Comparison of ENCODE assay signal across 15 mouse cellular contexts in the genomic region with DNA sequence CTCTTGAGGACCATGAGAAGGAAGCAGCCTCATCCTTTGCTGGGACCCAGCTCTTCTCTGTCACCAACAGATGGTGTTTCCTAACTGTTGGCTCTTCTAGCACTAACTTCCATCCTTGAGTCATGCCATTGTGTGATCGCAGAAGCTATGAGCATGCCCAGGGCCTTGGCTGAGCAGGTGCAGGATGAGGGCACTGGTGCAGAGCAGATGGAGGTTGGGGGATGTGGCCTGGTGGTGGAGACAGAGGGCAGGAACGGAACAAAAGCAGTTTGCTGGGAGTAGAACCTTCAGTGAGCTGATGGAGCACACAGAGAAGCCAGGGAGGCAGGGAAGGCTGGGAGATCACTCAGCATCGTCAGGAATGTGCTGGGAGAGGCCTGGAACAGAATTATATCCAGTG. TPM values are rescaled to one million over a fixed set of nuclear protein-coding genes. Genes with fewer than 3 reads are reported as not detected.
A peak's percentile ranks its signal among the peaks of the same experiment; 100 is the strongest.
DNase-seq lines count a peak whose midpoint lies in the region; ATAC-seq and TF ChIP-seq lines count a peak whose summit lies in the region.
"Had no signal": no experiment of that assay in that cellular context is flagged by ENCODE, and none has a peak within 500 bp of the region (broad histone marks: within the 10 kb centered on the region; RNA-seq: fewer than 3 reads in every experiment).

No protein-coding gene starts in this region.

- no peaks in the 10 kb centered on the region for H3K9me3 ChIP-seq in CH12.LX (replicated peaks; ENCODE audit: low read length)
- no peaks in the 10 kb centered on the region for H3K9me3 ChIP-seq in stomach, embryonic 16.5 days (replicated peaks; ENCODE audit: control insufficient read depth, low read length)
- H3K9me3 ChIP-seq: embryonic facial prominence, embryonic 15.5 days; hindbrain, embryonic 13.5 days; limb, embryonic 13.5 days; lung, embryonic 15.5 days; neural tube, embryonic 12.5 days had no signal

- peak; percentile 11 for TF ChIP-seq RAD21 in CH12.LX (IDR thresholded peaks at IDR 0.05; ENCODE audit: low read depth, low read length)

- peaks cover 4 to 11% of the 10 kb centered on the region in 2 experiments for H3K4me1 ChIP-seq in CH12.LX (ENCODE audit: control insufficient read depth in 1 of 2, insufficient read depth in 2 of 2)
- H3K4me1 ChIP-seq in stomach, embryonic 16.5 days (ENCODE audit: control insufficient read depth, insufficient read depth, low read length): peaks cover 11% of the 10 kb centered on the region
- H3K4me1 ChIP-seq: hindbrain, embryonic 13.5 days; neural tube, embryonic 12.5 days had no signal

- in situ Hi-C loops in CH12.LX (cut with MboI; ENCODE audit: low pct_ligation_motif_present, low pct_unique_long_range_greater_than_20kb, low sequenced_read_pairs): no loop called here

- no peak overlapping the region for H3K27ac ChIP-seq in CH12.LX (ENCODE audit: insufficient read depth, low read depth)
- H3K27ac ChIP-seq in stomach, embryonic 16.5 days (ENCODE audit: low read length): peak overlapping the region; percentile 19; the same call in 1 of the 2 replicates
- H3K27ac ChIP-seq: hindbrain, embryonic 13.5 days; limb, embryonic 13.5 days; lung, embryonic 15.5 days; neural tube, embryonic 12.5 days had no signal

- TF ChIP-seq EP300 in CH12.LX (IDR thresholded peaks at IDR 0.05; ENCODE audit: low read length): no peak

- no peak overlapping the region for H3K4me2 ChIP-seq in CH12.LX (ENCODE audit: insufficient read depth, low read depth, poor library complexity, severe bottlenecking)
- no peak overlapping the region for H3K4me2 ChIP-seq in stomach, embryonic 16.5 days (ENCODE audit: low read depth, low read length)
- H3K4me2 ChIP-seq: embryonic facial prominence, embryonic 15.5 days; hindbrain, embryonic 13.5 days; limb, embryonic 13.5 days; lung, embryonic 15.5 days; midbrain, embryonic 11.5 days; neural tube, embryonic 12.5 days had no signal

- no peaks in the 10 kb centered on the region for H3K79me2 ChIP-seq in CH12.LX (replicated peaks; ENCODE audit: control insufficient read depth, extremely low read depth, insufficient read depth, poor library complexity, severe bottlenecking)

- no peaks in the 10 kb centered on the region for H3K36me3 ChIP-seq in CH12.LX (replicated peaks in 1 of 2; ENCODE audit: control insufficient read depth in 1 of 2, insufficient read depth in 1 of 2, low read length in 1 of 2)
- no peaks in the 10 kb centered on the region for H3K36me3 ChIP-seq in stomach, embryonic 16.5 days (ENCODE audit: control insufficient read depth, insufficient read depth, low read length)
- H3K36me3 ChIP-seq: embryonic facial prominence, embryonic 15.5 days; hindbrain, embryonic 13.5 days; limb, embryonic 13.5 days; lung, embryonic 15.5 days; neural tube, embryonic 12.5 days had no signal

- H3K4me3 ChIP-seq in CH12.LX (replicated peaks in 1 of 3; ENCODE audit: low read depth in 2 of 3, low read length in 2 of 3, poor library complexity in 1 of 3): no peak overlapping the region
- H3K4me3 ChIP-seq in stomach, embryonic 16.5 days (replicated peaks; ENCODE audit: low read length): no peak overlapping the region
- H3K4me3 ChIP-seq: embryonic facial prominence, embryonic 15.5 days; hindbrain, embryonic 13.5 days; limb, embryonic 13.5 days; lung, embryonic 15.5 days; neural tube, embryonic 12.5 days had no signal

- peak; percentile 6 for DNase-seq in cerebellum, adult 9-11 months
- no peak for DNase-seq in cerebellum, adult 8-10 months
- peak; percentile 44 for DNase-seq in layer of hippocampus, adult 11-12 months (ENCODE audit: low spot score)
- no peak for DNase-seq in layer of hippocampus, postnatal 25 days (ENCODE audit: extremely low spot score in 1 of 2, low spot score in 1 of 2)
- DNase-seq in CH12.LX (ENCODE audit: extremely low read depth): peak; percentile 32
- no peak for DNase-seq in gastrocnemius, postnatal 10 days
- DNase-seq: kidney, postnatal 4 days had no signal

- 57% methylated on average over 3 of the region's 3 CpGs for WGBS in stomach, embryonic 16.5 days

- peak in 1 of 2 experiments; percentile 22; a peak in 1 of 4 replicates for TF ChIP-seq CTCF in CH12.LX (conservative IDR thresholded peaks at IDR 0.05 in 1 of 2, IDR thresholded peaks at IDR 0.05 in 1 of 2; ENCODE audit: low read depth in 2 of 2, low read length in 2 of 2)

- dilution Hi-C loops in CH12.LX (cut with MboI; ENCODE audit: extremely low pct_ligation_motif_present, extremely low pct_unique_long_range_greater_than_20kb, low sequenced_read_pairs): no loop called here

- no peak for ATAC-seq in stomach, embryonic 16.5 days (ENCODE audit: insufficient read depth, low FRiP score)
- no peak for ATAC-seq in erythroblast, adult 5-6 weeks (replicated peaks; ENCODE audit: low FRiP score, poor library complexity, severe bottlenecking)

- H3K27me3 ChIP-seq in CH12.LX (replicated peaks): no peaks in the 10 kb centered on the region
- H3K27me3 ChIP-seq in stomach, embryonic 16.5 days (ENCODE audit: control insufficient read depth, insufficient read depth, low read length): no peaks in the 10 kb centered on the region
- H3K27me3 ChIP-seq: embryonic facial prominence, embryonic 15.5 days; hindbrain, embryonic 13.5 days; limb, embryonic 13.5 days; lung, embryonic 15.5 days; neural tube, embryonic 12.5 days had no signal

- H3K9ac ChIP-seq in CH12.LX (ENCODE audit: insufficient read depth, low read depth): no peak overlapping the region
- H3K9ac ChIP-seq in stomach, embryonic 16.5 days (ENCODE audit: low read length): no peak overlapping the region
- H3K9ac ChIP-seq: embryonic facial prominence, embryonic 15.5 days; hindbrain, embryonic 13.5 days; limb, embryonic 13.5 days; lung, embryonic 15.5 days; neural tube, embryonic 12.5 days had no signal

- TF ChIP-seq POLR2A in CH12.LX (IDR thresholded peaks at IDR 0.05; ENCODE audit: low read depth, low read length): no peak

TF ChIP-seq in CH12.LX, 34 proteins besides CTCF, POLR2A, EP300 and RAD21:
- no peak for TF ChIP-seq SMC3 (IDR thresholded peaks at IDR 0.05; ENCODE audit: low read depth, low read length)
- TF ChIP-seq ETS1 (conservative IDR thresholded peaks at IDR 0.05; ENCODE audit: low read depth, low read length): no peak
- no peak for TF ChIP-seq ZC3H11A (IDR thresholded peaks at IDR 0.05; ENCODE audit: low read depth, low read length)
- TF ChIP-seq IRF4 (IDR thresholded peaks at IDR 0.05; ENCODE audit: low read depth, low read length): no peak
- TF ChIP-seq NRF1 (IDR thresholded peaks at IDR 0.05; ENCODE audit: low read depth, low read length): peak; percentile 51; the same call in 1 of the 2 replicates

RNA-seq across cellular contexts. Expression of a gene that starts 8.7 kb away (rescaled TPM):
- total RNA-seq in layer of hippocampus, postnatal 25 days (2021): 1 to 10 TPM; 3.2 to 3.5 TPM
- total RNA-seq in CH12.LX (2012; rRNA removed) (not detected in 2 replicates), CH12.LX (2014; rRNA removed) (0.03 TPM in 1 of 2 replicates, not detected in the other)
- not detected in 2 replicates for polyA plus RNA-seq in CH12.LX (2012; ENCODE audit: insufficient read length, low read depth)
- 54.9 and 59.8 TPM in 2 replicates for polyA plus RNA-seq in stomach, embryonic 16.5 days (2015; fragmentation: Nextera tagmentation; extraction: Ambion mirVana)
- not detected in 2 replicates for total RNA-seq in erythroblast, adult 5-6 weeks (2015; ENCODE audit: low replicate concordance)
- total RNA-seq in erythroblast, adult 5-6 weeks (2017; ENCODE audit: low replicate concordance): not detected in 2 replicates
- total RNA-seq in gastrocnemius, postnatal 10 days (2021): 10 to 100 TPM; 66.4 to 84.2 TPM

Comparison
In these comparisons a context has a peak if more than half of its experiments do, and no peak if none do; other contexts are left out.
1. DNase-seq: peak in cerebellum, adult 9-11 months (single experiment), layer of hippocampus, adult 11-12 months (single experiment) and CH12.LX (single experiment); none in cerebellum, adult 8-10 months (single experiment), layer of hippocampus, postnatal 25 days (0 of 2) and gastrocnemius, postnatal 10 days (single experiment).
2. RNA of a gene that starts 8.7 kb away (total RNA-seq): 66.4 to 84.2 TPM in gastrocnemius, postnatal 10 days; 3.2 to 3.5 TPM in layer of hippocampus, postnatal 25 days, 0.03 TPM in CH12.LX and not detected in erythroblast, adult 5-6 weeks; every median in the first group is over 10 times any median in the second.